Mouse (Mus musculus): ENCODE data around the gene Tgfb1i1. TPM values are rescaled to one million over a fixed set of nuclear protein-coding genes. Genes with fewer than 3 reads are reported as not detected.
A peak's percentile ranks its signal among the peaks of the same experiment; 100 is the strongest.

The Tgfb1i1 gene
- total RNA-seq, 2 experiments from 2014 or later: 28.6 to 32.5 TPM

DNA sequence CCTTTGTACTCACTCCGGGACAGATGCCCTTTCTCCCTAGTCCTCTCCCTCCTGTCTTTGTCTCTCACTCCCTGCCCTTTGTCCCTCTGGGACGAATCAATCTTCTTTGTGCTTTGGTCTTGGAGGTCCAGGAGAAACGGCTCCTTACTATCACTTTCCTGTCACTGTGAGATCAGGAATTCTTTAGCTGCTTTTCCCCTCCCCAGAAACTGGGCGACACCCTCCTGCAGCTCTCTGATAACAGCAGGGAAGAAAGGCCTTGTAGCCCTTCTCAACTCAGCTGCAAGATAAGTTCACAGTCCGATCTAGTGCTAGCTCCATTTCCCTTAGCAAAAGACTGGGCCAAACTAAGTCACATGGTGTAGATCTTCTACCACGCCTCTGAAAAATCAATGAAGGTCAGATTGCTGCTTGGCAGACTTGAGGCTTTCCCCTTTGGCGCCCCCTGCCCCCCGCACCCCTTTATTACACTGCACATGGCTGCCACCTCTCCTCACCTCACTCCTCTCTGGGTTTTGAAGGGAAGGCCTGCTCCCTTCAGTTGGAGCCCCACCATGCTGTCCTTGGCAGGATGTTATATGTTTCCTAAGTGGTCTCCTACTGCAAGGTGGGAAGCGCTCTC, 42.4 kb downstream of the Tgfb1i1 start:
- DNase-seq: peak; percentile 30

DNA sequence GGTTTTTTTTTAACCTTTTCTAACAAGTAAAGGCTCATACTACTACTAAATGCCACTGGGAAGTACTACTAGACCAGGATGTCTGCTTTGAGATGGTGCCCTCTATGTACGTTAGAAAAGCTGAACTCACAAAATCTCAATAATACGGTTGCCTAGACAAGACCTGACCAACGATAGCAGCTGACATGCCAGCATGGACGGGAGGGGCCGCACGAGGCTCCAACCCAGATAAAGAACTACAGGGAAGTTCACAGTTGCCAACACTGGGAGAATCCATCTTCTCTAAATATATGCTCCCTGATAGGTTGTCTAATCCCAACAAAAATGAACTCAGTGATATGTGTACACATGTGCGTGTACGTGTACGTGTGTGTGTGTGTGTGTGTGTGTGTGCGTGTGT, 48.2 kb downstream of the Tgfb1i1 start:
- no peak for DNase-seq

DNA sequence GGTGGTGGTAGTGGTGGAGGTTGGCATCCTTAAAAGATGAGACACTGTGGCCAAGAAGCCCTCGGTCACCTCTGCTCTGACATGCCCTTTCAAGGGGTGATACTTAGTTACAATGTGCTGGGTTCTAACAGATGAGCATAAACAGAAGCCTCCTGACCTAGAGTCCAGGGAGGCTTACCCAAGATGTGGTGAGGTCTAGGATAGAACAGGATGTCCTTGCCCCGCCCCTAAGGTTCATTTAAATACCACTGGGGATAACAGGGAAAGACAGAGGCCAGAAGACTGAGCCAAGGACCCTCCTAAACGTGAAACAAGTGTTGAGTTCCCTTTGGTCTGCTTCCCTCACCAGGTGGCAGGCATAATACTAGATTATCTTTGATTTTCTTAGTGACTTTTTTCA, 49.9 kb downstream of the Tgfb1i1 start:
- no peak for DNase-seq

DNA sequence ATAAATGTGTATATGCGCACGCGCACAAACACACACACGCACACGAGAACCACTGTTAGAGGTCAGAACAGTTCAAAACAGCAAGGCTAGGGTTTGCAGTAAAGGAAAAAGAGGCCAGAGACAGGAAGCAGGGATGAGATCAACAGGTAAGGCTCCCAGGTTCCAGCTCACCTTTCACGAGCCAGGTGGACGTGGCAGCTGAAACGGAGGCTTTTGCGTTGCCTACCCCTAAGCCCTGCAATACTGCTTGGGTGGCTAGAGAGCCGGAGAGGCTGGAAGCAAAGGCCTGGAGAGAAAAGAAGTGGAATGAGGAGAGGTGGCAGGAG, 50.6 kb downstream of the Tgfb1i1 start:
- no peak for DNase-seq

DNA sequence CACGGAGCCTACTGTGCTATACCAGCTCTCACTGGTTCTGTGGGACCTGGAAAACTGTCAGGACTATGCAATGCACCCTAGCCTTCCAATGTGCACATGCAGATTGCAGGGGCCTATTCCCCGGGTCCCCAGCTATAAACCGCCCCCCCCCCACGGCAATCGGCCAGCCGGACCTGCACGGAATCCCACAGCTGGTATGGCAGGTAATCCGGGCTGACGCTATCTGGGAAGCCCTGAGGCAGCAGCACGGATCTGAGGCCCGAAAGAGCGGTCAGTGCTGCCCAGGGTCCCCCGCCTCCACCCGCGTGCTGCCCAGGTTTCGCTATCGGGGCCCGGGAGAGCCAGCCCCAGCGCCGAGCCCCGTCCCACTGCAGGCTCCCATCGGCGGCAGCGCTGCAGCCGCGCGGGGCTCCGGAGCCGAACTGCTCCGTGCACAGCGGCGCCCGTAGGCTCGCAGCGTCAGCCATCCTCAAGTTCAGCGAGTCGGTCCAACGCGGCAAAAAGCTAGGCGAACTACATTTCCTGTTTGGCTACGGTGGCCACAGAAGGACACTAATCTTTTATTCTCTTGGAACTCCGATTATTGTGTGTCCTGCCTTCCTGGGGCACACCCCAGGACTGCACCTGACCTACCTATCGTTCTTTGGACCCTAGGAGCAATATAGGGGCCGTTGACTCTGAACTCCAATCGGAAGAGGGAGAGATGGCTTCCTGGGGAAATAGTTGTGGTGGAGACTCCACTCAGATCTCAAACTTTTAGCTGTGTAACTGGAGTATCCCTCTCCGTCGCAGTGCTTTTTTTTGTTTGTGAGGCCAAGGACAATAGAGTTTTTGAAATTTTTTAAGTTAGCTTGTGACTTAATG, 51.2 kb downstream of the Tgfb1i1 start, which contains the start of gene BC017158:
Gene BC017158, minus strand, starts transcription at position 554 of the 864 bp plus-strand sequence.
- peak; percentile 81 for DNase-seq

DNA sequence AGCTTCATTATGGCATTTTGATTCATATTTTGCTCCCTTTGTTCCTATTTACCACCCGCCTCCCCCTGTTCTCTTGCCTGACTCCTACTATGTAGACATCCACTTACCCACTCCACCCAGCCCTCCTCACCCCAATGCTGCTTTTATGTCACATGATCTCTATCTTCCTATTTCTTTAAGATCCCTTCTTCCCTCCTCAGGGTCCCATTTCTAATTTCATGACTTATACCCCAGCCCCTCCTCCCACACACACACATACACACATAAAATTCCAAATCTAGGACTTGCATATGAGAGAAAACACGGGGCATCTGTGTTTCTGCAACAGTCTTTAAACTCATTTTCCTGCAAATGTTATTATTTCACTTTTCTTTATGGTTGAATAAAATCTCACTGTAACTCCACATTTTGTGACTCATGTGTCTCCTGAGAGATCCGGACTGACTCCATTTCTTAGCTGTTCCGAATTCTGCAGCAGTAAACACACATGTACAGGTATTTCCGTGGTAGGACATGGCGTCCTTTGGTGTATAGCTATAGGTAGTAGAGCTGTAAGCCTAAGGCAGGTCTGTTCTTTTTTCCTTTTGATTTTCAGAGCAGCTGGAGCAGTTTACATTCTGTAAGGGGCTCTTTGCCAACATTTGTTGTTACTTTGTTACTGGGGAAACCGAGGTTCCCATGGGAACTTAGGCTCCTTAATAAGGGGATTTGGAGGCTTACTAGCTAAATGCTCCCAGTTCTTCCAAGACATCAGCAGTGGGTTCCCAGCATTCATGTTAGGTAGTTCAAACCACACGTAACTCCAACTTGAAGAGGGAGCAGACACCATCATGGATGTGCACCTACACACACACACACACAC, 52.1 kb downstream of the Tgfb1i1 start:
- DNase-seq: no peak

DNA sequence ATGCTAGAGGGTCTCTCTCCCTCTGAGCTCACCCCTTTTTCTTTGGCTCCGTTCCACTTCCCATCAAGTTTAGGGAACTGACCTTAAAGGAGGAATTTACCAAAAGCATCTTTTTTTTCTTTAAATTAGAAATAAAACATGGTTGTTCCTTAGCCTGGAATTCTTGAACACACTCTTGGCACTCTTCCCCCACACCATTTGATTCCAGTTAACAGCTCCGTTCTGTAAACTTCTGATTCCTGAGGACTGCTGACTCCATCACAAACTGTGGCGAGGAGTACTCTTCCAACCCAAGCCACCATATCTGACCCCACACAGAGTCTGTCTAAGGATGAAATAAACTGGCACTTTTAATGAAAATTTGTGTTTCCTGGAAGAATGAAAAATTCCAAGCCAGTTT, 54.3 kb downstream of the Tgfb1i1 start:
- no peak for DNase-seq

DNA sequence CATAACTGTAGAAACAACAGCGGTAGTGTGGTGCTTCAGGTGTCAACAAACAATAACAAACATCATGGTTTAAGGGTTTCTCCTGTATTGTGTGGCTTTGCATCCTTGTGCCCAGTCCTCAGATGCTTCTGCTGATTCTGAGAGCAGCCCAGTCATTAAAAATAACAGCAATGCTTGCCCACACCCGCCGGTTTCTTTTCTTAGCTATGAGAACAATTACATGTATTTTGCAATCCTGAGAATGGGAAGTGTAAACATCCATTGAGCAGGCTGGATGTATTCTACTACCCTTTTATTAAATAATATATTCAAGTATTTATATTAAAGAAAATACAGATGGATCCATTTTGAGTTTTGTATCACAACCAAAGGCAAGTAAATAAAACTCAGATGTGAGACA, 55.5 kb downstream of the Tgfb1i1 start:
- no peak for DNase-seq

DNA sequence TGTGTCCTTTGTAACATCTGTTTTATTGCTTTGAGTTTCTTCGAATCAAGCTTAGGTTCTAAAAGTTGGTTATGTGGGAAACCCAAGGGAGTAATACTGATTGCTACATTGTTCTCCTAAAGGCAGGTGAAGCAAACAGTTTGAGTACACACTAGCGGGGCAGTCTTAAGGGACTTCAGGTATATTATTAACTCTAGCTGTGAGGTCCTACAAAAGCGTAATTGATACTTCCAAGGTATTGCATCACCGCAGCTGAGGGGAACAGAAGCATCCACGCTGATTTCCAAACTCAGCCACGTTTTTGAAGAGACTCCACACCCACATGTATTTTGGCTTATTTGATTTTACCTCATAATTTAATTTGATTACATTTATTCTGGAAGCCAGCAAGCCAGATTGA, 57.6 kb downstream of the Tgfb1i1 start:
- no peak for DNase-seq

DNA sequence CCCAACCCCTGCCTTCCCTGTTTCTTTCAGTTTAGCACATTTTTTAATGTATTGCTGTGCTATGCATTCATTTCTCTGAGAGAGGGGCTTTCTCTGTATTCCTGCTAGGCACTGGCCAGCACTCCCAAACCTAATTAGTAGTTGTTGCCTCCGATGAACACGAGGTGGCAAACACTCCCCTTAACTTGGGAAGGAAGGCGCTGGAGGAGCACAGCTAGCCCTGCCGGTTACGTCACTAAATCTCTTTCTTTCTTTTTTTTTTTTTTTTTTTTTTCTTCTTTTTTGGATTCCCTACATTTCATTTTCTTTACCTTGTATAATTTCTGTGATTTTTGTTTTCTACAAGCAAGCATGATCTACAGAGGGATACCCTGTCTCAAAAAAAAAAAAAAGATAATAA, 58.3 kb downstream of the Tgfb1i1 start:
- peak; percentile 38 for DNase-seq

Small RNA genes within 50 kb of the gene (microRNA-seq; reads per million reads assigned to microRNA genes)
- not detected for gene Mir3103

Other genes starting within 250 kb of the Tgfb1i1 start
- gene Trim72, start 242.9 kb upstream of the Tgfb1i1 start, total RNA-seq (2021): 10 to 100 TPM in 1 of 2 experiments, 1 to 10 TPM in 1; 5.2 to 24.5 TPM
- gene Itgam, start 184.2 kb upstream of the Tgfb1i1 start, total RNA-seq (2021): 1 to 10 TPM; 5.4 to 5.9 TPM
- gene Gm49368, start 184.1 kb upstream of the Tgfb1i1 start, total RNA-seq (2021): under 1 TPM in 1 of 2 experiments, not detected in 1; 0.09 TPM
- gene Itgax, start 117.3 kb upstream of the Tgfb1i1 start, total RNA-seq (2021): 1 to 10 TPM in 1 of 2 experiments, under 1 TPM in 1; 0.54 to 1.5 TPM
- under 1 TPM; 0.57 to 0.91 TPM for gene Itgad, start 92.4 kb upstream of the Tgfb1i1 start, total RNA-seq (2021)
- gene Cox6a2, start 40.4 kb upstream of the Tgfb1i1 start, total RNA-seq (2021): 100 to 1,000 TPM in 1 of 2 experiments, 10 to 100 TPM in 1; 25.0 to 167 TPM
- gene Armc5, start 9.5 kb upstream of the Tgfb1i1 start, total RNA-seq (2021): 10 to 100 TPM; 17.0 to 18.8 TPM
- gene 9130023H24Rik, start 8.8 kb upstream of the Tgfb1i1 start, total RNA-seq (2021): 1 to 10 TPM; 6.5 to 6.6 TPM
- under 1 TPM in 1 of 2 experiments, not detected in 1; 0.27 TPM for gene Slc5a2, start 18.8 kb downstream of the Tgfb1i1 start, total RNA-seq (2021)
- 10 to 100 TPM; 24.6 to 29.3 TPM for gene BC017158, start 51.4 kb downstream of the Tgfb1i1 start, total RNA-seq (2021)
- gene Rgs10, start 171.9 kb downstream of the Tgfb1i1 start, total RNA-seq (2021): 10 to 100 TPM; 13.4 to 14.2 TPM
- gene Tial1, start 214.9 kb downstream of the Tgfb1i1 start, total RNA-seq (2021): 10 to 100 TPM; 77.5 to 92.0 TPM

All from adrenal gland, postnatal 10 days (tissue).